Mouse (Mus musculus) layer of hippocampus, adult 2 months (tissue): Measurements from ENCODE around the gene Elavl2. TPM values are rescaled to one million over a fixed set of nuclear protein-coding genes. Genes with fewer than 3 reads are reported as not detected.
"Not testable (repeated sequence)": the region's sequence is repeated elsewhere in the genome, so short reads cannot be mapped to it uniquely, and the experiment has no call there.

Source experiments
- DNase-seq, 2 experiments: peaks; one replicate each; pipeline ENCODE4 v3.0.0; 2022; ENCODE audit warnings: low spot score in 2 of 2
- H3K27ac ChIP-seq: fragments of 200-600 bp; 2 replicates; pipeline ENCODE4 v1.8.1; 2022
- H3K4me3 ChIP-seq: fragments of 200-600 bp; 2 replicates; pipeline ENCODE4 v1.8.1; 2022; ENCODE audit warnings: mild to moderate bottlenecking
- CTCF ChIP-seq: fragments of 200-600 bp; conservative IDR thresholded peaks from 2 replicates; pipeline ENCODE4 v1.8.1; 2022; ENCODE audit warnings: antibody characterized with exemption, mild to moderate bottlenecking, moderate library complexity
- total RNA-seq, 2 experiments: library from RNA; stranded (reverse); gene quantifications; 2 replicates each; pipeline ENCODE4 v1.2.3; 2021

The Elavl2 gene
- total RNA-seq, 2 experiments from 2014 or later = 89.2 to 108 TPM

GRCm38 (mm10) chr4:91290373-91290772 lies 110.2 kb downstream of the Elavl2 start:
- DNase-seq = peak; percentile 35 to 44
- H3K4me3 ChIP-seq = no peak overlapping the region
- no peak overlapping the region for H3K27ac ChIP-seq
- no peak for TF ChIP-seq CTCF

GRCm38 (mm10) chr4:91289151-91289550 lies 111.4 kb downstream of the Elavl2 start:
- TF ChIP-seq CTCF = no peak
- DNase-seq = no peak
- Histone ChIP-seq H3K4me3 (no peak overlapping the region), H3K27ac (no peak overlapping the region)

GRCm38 (mm10) chr4:91268390-91268789 lies 132.2 kb downstream of the Elavl2 start:
- DNase-seq = no peak
- H3K4me3 ChIP-seq = no peak overlapping the region
- no peak overlapping the region for H3K27ac ChIP-seq
- TF ChIP-seq CTCF = no peak

- DNase-seq = no peak
- Histone ChIP-seq H3K4me3 (no peak overlapping the region), H3K27ac (no peak overlapping the region)
- TF ChIP-seq CTCF = no peak
These were observed 136.7 kb downstream of the Elavl2 start for GRCm38 (mm10) chr4:91263733-91264440.

- no peak for TF ChIP-seq CTCF
These were observed 137.7 kb downstream of the Elavl2 start for GRCm38 (mm10) chr4:91262839-91263238.

GRCm38 (mm10) chr4:91260622-91261021 lies 140.0 kb downstream of the Elavl2 start:
- TF ChIP-seq CTCF = no peak
- no peak overlapping the region for H3K4me3 ChIP-seq
- no peak for DNase-seq
- H3K27ac ChIP-seq = no peak overlapping the region

More at GRCm38 (mm10) chr4:91262839-91263238, 137.7 kb downstream of the Elavl2 start:
- H3K4me3 ChIP-seq = no peak overlapping the region
- DNase-seq = no peak
- H3K27ac ChIP-seq = no peak overlapping the region

- no peak for TF ChIP-seq CTCF
- no peak overlapping the region for H3K27ac ChIP-seq
- no peak overlapping the region for H3K4me3 ChIP-seq
- no peak for DNase-seq
These were observed 151.9 kb downstream of the Elavl2 start for GRCm38 (mm10) chr4:91248650-91249049.

- not testable (repeated sequence) for H3K27ac ChIP-seq, DNase-seq, H3K4me3 ChIP-seq
These were observed 155.4 kb downstream of the Elavl2 start for GRCm38 (mm10) chr4:91245136-91245535.

GRCm38 (mm10) chr4:91244554-91244953 lies 156.0 kb downstream of the Elavl2 start:
- peak overlapping the region; percentile 43; the same call in 1 of the 2 replicates for H3K27ac ChIP-seq
- H3K4me3 ChIP-seq = no peak overlapping the region
- TF ChIP-seq CTCF = no peak
- DNase-seq = no peak

GRCm38 (mm10) chr4:91243896-91244295 lies 156.7 kb downstream of the Elavl2 start:
- no peak for DNase-seq
- no peak for TF ChIP-seq CTCF
- Histone ChIP-seq H3K4me3 (no peak overlapping the region), H3K27ac (no peak overlapping the region)

GRCm38 (mm10) chr4:91238739-91239485 lies 161.7 kb downstream of the Elavl2 start:
- Histone ChIP-seq H3K27ac (no peak overlapping the region), H3K4me3 (no peak overlapping the region)
- TF ChIP-seq CTCF = no peak

GRCm38 (mm10) chr4:91236976-91237375 lies 163.6 kb downstream of the Elavl2 start:
- no peak overlapping the region for H3K27ac ChIP-seq
- no peak overlapping the region for H3K4me3 ChIP-seq
- no peak for TF ChIP-seq CTCF
- DNase-seq = no peak

More at GRCm38 (mm10) chr4:91238739-91239485, 161.7 kb downstream of the Elavl2 start:
- DNase-seq = no peak

- no peak for TF ChIP-seq CTCF
- DNase-seq = peak in 1 of 2 experiments; percentile 16
- Histone ChIP-seq H3K4me3 (no peak overlapping the region), H3K27ac (no peak overlapping the region)
These were observed 165.6 kb downstream of the Elavl2 start for GRCm38 (mm10) chr4:91234941-91235340.
